Mouse (Mus musculus): ENCODE data around the gene Xpot.
A peak's percentile ranks its signal among the peaks of the same experiment; 100 is the strongest.

Xpot gene

DNA sequence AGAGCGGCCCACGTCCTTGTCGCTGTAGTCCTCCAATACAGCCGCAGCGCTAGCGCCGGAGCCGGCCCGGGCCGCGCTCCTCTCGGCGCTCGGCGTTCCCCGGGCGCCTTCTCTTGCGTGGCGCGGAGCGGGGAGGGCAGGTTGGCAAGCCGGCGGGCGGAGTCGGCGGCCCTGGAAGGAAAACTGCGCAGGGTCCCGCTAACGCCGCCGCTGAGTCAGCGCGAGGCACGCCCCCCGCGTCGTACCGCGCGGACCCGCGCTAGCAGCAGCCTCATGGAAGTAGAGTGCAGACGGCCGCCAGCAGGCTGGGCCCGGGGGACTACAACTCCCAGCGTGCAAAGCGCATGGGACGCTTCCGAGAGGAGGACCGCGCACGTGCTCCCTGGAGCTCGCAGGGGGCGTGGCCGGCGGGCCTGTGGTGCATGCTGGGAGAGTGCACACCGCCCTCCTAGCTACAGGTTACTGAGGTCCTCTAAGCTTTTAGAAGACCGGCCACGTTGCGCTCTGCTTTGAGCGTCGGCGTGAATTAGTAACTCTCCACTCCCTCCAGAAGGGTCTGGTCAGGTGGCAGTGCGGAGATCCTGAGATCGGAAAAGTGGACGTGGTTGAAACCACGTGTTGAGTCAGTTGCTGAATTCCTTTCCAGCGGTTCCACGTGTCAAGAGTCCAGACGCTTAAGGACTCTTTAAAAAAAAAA lies at the start of gene Xpot:
Gene Xpot (minus strand): TSS at position 147 of the 697 bp plus-strand sequence.
- peak; percentile 97 to 99 for DNase-seq (ENCODE audit: low spot score in 2 of 2)

DNA sequence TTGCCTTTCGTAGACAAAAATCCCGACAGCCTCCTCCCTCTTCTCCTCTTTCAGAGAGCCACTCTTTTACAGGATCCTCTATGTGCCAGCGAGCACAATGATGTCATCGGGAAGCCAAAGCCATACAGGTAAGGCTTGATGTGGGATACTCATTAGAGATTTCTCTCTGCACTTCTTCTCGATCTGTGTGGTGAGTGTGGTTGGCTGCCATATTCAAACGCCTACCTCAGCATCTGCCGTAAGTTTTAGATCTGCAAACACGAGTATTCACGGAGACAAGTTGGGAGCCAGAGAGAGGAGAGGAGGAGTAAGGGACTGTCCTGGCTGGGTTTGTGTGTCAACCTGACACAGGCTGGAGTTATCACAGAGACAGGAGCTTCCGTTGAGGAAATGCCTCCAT lies 43.0 kb upstream of the Xpot start:
- DNase-seq (ENCODE audit: low spot score in 2 of 2): no peak

DNA sequence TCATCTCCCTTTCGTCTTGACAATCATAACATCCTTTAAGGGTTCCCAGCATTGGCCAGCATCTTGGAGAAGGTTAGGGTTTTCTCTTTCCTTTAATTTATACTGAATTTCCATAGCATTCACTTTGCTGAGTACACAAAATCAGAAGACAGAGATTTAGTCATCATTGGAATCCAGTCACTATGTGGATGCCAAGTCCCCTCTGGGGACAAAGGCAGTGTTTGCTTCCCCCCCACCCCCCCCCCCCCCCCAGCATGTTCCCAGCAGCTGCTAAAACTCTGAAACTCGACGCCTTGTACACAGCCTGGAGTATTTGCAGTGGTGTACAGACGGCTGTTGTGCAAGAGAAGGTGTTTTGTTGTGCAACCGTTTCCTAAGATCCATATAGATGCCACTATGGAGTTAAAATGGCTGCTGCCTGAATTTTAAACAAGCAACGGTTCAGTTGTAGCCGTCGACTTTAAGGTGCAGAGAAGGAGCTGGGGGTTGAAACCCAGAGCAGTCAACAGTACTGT lies 39.6 kb upstream of the Xpot start:
- DNase-seq (ENCODE audit: low spot score in 2 of 2): no peak

DNA sequence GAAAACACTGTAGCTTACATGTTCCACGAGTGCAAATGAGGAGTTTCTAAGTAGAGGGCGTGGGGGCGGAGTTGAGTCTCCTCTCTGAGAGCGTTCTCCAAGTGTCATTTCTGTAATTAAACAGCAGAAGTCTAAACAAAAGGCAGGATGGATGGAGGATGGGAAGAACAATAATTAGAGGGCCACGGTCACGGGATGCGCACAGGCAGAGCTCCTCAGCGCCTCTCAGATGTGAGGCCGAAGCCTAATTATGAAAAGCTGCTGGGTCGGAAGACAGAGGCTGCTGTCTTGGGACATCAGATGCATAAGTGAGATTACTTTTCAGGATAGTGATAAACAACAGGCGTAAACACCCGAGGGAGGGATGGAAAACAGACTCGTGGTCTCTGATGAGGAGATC lies 37.5 kb upstream of the Xpot start:
- DNase-seq (ENCODE audit: low spot score in 2 of 2): no peak

DNA sequence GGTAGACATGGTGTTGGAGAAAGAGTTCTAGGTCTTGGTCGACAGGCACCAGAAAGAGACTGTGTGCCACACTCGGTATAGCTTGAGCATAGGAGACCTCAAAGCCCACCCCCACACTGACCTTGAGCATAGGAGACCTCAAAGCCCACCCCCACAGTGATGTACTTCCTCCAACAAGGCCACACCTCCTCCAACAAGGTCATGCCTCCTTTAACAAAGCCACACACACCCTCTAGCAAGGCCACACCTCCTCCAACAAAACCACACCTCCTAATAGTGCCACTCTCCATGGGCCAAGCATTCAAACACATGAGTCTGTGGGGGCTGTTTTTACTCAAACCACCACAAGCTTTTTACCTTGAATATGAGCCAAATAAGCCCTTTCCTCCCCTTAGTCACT lies 36.6 kb upstream of the Xpot start:
- DNase-seq (ENCODE audit: low spot score in 2 of 2): no peak

DNA sequence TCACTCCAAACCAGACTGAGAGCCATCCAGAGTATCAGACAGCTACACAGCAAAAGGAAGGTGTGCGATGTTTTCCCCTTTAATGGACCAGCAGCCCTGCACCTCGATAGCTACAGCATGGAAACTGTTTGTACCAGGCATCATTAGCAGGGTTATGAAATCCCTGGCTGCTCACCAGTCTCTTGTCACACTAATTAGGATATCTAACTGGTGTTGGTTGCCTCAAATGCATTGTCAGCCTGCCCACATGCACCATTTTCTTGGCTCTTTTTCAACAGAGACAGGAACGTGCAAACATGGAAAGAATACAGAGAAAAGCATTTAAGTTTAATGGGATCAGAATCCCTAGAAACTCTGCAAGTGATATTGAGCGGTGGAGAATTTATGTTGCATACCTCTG lies 29.8 kb upstream of the Xpot start:
- no peak for DNase-seq (ENCODE audit: low spot score in 2 of 2)

DNA sequence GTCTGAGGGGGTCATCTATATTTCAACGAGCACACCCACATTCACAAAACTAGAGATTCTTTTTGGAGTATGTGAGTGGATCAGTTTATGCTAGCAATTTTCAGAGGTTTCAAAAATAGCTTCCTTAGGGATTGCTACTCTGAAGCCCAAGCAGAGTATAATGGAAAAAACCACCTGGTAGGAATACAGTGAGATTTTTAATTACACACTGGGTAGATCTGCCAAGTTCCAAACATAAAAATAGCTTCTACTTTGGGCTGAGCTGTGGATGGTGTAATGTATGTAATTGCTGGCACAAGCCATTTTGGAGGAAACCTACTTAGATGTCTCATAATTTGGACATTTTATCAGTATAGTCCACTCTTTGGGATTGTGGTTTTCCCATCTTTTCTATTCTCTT lies 26.9 kb upstream of the Xpot start:
- DNase-seq (ENCODE audit: low spot score in 2 of 2): no peak

DNA sequence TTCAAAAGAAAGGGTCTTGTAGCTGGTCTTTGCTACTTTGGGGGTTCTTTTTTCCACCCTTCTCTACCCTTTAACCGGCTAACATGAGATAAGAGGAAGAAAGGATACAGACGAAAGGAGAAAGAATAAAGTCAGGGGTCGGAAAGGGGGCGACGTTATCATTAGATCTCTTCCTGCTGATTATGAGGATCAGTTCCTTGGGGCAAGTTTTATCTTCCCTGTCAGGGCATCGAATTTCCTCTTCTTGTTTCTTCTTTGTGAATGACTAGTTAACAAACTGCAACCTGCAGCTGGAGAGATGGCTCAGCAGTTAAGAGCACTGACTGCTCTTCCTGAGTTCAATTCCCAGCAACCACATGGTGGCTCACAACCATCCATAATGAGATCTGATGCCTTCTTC lies 20.2 kb upstream of the Xpot start:
- no peak for DNase-seq (ENCODE audit: low spot score in 2 of 2)

DNA sequence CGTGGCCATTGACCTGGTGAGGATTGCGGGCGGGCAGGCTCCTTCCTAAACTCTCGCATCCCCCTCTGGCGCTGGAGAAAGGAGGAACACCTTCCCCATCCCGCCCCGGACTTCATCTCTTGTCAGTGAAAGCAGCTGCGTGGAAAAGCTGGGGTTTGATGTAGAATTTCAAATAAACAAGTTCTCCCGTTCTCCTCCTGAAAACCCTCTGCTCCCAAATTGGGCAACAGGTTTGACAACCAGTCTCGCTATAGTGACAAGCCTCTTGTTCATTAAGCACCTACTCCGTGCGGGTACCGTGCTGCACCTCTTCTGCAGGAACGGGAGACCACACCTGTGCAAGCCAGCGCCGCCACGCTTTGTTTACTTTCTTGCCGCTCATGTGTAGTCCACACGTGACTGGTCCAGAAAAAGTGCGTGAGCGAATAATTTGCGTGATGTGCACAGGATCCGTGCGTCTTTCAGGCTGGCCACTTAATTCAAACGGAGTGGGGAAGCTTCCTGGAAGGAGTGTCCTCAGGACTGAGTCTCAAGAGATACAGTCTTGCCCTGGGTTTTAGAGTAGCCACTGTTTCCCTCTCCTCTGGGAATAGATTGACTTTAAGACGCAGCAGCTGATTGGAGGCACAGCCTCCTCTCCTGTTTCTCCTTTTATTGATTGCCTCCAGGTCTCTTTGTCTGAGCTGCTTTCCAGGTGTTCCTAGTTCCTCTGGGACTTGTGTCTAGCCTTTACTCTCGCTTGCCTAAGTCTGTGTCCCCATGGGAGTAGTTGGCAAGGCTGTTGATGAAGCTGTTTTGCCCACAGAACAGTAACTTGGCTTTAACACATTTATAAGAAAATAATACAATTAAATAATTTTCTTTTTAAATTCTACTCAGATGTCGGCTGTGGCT lies 16.2 kb upstream of the Xpot start:
- no peak for DNase-seq (ENCODE audit: low spot score in 2 of 2)

DNA sequence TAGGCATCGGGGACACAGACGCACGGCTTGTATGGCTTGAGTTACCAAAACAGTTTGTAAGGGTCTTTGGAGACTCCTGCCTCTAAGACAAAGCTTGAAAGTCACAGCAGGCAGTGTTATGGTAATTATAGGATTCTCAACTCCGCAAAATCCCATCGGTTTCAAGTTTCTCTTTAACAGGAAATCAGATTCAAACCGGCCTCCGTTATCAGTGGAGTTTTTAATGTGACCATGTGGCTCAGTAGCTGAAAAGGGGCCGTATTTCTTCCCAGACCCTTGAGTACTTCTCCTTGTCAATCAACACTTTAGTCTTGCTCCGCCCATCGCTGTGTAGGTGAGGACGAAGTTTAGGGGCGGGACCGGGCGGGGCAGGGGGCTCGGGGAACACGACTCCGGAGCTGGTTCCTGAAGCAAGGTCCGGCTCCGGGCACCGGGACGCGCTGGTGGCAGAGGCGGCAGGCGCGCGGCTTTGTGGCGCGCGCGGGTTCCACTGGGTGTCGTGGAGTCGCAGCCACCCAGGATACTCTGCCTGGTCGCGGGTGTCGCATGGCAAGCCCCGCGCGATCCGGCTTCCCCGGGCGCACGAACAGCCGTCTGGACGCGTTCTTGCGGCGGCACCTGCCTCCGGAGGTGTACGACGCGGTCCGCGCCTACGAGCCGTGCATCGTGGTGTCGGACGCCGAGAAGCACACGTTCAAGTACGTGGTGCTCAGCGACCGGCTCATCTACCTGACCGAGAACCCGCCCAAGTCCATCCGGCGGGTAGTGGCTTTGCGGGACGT lies 15.3 kb upstream of the Xpot start, which contains the start of gene D930020B18Rik:
Gene D930020B18Rik (plus strand): TSS at position 317 of the 782 bp plus-strand sequence.
- peak in 1 of 2 experiments; percentile 12 for DNase-seq (ENCODE audit: low spot score in 2 of 2)

DNA sequence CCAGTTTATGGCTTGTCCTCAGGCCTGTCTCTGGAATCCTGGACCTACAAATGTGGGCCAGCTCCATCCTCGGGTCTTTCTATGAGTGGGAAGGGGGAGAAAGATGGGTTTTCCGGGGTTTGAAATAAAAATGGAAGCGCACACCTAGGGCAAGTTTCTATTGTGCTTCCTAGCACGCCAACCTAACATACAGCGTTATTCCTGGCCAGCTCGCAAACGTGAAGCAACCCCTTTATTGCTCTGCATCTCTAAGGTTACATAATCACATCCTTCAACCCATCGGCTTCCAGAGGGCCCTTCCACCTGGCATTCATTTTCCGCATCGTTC lies 14.8 kb upstream of the Xpot start:
- DNase-seq (ENCODE audit: low spot score in 2 of 2): no peak

DNA sequence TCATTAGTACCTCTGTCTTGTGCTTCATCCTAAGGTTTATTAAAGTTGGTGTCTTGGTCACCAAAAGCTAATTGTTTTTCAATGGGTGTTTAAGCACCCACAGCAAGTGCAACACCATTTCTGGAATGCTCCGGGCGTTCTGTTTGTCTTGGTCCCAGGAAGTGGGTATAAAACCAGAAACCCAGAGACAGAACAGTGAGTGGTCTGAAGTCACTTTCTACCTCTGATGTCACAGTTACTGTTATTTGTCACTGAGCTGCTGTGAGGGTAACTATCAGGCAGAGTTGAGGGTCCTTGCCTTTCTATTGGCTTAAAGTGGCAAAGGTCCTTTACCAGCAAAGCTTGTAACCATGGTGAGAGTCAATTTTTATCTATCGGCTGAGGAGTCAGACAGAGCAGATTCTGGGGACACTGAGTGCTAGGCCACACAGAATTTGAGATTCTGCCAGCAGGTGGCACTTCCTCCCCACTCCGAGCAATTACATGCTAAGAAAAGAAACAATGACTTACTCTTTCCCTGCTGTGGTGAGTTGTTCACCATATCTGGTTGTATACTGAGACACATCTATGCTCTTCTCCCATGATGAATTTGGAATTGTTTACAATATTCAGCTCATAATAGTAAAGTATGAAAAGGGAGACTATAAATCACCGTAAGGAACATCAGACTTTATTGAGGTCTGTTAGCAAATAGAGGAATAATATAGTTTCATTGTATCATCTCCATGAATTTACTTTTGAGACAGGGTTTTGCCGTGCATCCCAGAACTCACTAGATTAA lies 14.2 kb upstream of the Xpot start:
- DNase-seq (ENCODE audit: low spot score in 2 of 2): no peak

DNA sequence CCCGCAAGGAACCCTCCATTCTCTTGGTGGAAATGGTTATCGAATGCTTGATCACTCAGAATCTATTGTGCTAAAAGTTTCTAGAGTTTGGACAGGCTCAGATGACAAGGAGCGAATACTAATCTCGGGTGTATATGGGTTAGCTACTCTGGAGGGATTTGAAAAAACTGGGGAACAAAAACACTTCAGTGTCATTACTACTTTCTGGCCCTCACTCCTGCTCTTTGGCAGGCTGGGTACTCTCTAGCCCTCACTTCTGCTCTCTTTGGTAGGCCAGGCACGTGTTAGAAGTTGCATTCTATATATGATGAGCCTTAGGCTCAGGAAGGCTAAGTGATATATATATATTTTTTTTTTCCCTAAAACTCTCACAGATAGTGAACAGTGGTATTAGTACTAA lies 13.4 kb upstream of the Xpot start:
- no peak for DNase-seq (ENCODE audit: low spot score in 2 of 2)

DNA sequence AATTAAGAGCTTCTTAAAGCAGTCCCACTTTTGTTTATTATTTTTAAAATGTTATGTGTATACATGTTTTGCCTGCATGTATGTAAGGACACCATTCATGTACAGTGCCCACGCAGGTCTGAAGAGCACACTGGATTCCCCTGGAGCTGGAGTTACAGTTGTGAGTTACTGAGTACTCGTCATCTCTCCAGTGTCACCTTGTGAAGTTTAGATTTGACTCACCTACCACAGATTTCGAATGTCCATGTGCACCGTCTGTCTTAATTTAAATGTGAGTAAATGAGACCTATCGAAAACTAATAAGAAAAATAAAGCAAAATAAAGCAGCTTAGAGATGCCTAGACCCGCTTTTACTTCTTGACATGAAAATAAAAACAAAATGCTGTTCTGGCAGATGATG lies 10.1 kb upstream of the Xpot start:
- no peak for DNase-seq (ENCODE audit: low spot score in 2 of 2)

DNA sequence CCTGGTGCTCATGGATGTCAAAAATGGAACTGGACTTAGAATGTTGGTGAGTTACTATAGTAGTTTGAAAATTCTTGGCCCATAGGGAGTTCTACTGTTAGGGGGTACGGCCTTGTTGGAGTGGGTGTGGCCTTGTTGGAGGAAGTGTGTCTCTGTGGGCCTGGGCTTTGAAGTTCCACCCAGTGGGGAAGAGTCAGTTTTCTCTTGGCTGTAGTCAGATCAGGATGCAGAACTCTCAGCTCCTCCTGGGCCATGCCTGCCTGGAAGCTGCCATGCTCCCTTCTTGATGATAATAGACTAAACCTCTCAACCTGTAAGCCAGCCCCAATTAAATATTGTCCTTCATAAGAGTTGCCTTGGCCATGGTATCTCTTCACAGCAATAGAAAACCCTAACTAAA lies 8.0 kb upstream of the Xpot start:
- DNase-seq (ENCODE audit: low spot score in 2 of 2): no peak

DNA sequence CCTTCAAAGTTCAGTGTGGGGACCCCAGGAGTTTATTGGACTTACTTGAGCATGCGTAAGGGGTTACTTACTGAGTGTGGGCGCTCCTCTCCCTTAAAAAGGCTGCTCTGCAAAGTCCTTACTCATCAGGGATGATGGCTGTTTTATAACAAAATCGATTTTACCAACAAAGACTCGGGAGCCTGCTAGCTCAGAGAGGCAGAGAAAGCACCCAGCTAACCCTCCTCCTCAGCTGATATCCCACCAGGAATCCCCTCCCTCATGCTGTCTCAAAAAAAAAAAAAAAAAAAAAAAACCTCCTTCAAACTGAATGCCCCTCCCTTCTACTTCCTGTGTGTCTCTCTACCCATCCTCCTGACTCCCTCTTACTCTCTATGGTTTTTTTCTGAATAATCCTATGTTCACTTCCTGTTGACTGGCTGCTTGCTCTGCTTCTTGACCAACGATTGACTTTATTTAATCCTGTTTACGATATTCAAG lies 2.5 kb upstream of the Xpot start:
- no peak for DNase-seq (ENCODE audit: low spot score in 2 of 2)

DNA sequence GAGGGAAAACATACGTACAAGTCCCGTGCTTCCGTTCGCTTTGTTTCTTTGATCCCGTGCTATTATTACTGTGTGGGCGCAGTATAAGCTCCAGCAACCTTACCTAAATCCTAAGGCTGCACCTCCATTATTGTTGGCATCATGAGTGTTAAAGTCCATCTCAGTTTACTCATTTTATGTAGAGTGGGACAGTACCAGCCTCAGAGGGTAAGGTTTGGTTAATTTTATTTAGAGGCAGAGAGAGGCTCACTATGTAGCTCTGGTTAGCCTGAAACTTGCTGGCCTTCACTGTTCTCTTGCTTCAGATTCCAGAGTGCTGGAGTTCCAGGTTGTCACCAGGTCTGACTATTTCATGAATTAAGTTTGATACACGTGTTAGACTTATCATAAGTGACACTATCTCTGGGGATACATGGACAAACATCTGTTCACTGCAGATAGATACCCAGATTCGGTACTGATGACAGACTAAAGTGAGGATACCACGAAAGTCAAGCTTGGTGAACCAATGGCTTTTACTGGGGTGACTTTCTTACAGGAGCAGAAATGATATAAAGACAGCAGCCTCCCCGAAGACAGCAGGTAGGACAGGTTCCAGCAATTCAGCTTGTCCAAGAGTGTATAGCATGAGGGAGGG lies 1.2 kb upstream of the Xpot start:
- no peak for DNase-seq (ENCODE audit: low spot score in 2 of 2)

DNA sequence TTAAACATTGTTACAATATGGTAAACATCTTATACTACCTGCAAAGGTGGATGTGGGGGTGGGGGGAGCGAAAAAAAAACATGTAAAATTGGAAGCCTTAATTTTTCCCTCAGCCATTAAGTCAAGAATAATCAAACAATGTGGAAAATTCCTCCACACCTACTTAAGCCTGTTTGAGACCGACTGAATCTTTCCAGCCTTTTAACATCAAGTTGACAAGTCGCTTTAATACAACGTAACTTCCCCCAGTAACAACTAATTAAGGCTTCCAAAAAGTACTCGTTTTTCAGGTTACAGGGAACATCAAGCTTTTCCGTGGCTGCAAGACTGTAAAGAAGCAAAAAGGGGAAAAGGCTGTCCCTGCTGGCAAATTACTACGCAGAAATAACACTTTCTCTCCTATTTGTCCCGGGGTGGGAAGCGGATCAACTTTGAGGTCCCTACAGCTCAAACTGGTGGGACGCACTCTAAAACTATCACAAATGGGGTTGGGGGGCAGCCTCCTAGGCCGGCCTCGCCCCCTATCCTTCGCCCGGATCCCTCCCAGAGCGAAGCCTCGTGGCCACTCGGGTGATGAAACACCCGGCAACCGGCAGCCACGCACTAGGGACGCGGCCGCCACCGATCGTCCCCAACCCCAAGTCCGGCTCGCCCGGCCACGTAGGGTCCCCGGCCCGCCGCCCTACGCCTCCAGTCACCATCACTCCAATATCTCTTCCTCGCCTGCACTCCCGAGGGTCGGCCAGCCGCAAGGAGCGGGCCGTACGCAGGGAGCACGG lies 536 bp downstream of the Xpot start:
- DNase-seq (ENCODE audit: low spot score in 2 of 2): no peak

DNA sequence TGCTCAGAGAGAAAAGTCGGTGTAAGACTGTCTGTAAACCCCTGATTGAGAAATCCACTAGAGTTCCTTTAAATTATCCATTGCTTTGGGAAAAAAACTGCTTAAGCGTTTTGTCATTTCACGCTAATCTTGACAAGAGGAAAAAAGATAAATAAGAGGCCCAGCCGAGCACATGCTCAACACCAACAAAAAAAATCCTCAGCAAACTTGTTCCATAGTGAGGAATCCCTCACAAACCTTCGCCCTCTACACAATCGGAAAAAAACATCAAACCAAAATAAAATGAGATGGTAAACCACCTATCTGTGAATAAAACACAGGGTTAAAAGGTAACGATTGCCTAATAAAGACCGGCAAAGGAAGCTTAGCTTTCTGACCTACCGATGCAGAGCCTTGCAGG lies 1.1 kb downstream of the Xpot start:
- no peak for DNase-seq (ENCODE audit: low spot score in 2 of 2)

DNA sequence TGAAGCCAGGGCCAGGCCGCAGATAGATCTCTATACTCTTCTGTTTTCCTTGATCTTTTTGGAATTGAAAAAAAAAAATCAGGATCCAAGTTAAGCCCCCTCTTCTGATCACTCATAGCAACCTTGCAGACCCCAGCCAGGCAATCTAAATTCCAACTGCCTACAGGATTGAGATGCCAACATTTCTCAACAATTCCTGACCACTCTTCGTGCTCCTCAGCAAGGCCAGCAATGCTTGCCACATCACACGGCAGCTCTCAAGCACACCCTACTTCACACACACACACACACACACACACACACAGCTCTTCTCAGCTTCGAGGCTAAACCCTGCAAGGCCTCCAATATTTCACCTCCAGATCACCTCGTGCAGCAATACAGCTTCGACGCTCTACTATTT lies 2.5 kb downstream of the Xpot start:
- no peak for DNase-seq (ENCODE audit: low spot score in 2 of 2)
